Mouse (Mus musculus) neural tube, embryonic 13.5 days (tissue): ENCODE data around the gene Tmem131l. TPM values are rescaled to one million over a fixed set of nuclear protein-coding genes. Genes with fewer than 3 reads are reported as not detected.

Source experiments
- ATAC-seq: fragments of 200-750 bp; cut with Nextera tagmentation; 2 replicates; pipeline ENCODE4 v1.8.0; 2017; ENCODE audit warnings: low read depth, mild to moderate bottlenecking, moderate TSS enrichment, moderate library complexity
- H3K27ac ChIP-seq: fragments of 300-500 bp; sonication (generic); replicated peaks from 2 replicates; pipeline ENCODE4 v1.5.1; 2015; ENCODE audit warnings: moderate library complexity, mild to moderate bottlenecking, inconsistent platforms
- H3K27me3 ChIP-seq: fragments of 300-500 bp; sonication (generic); 2 replicates; pipeline ENCODE4 v1.6.1; 2015; ENCODE audit warnings: mild to moderate bottlenecking, inconsistent platforms
- H3K36me3 ChIP-seq: fragments of 300-500 bp; sonication (generic); 2 replicates; pipeline ENCODE4 v1.6.1; 2015; ENCODE audit warnings: mild to moderate bottlenecking, inconsistent platforms
- H3K4me1 ChIP-seq: fragments of 300-500 bp; sonication (generic); replicated peaks from 2 replicates; pipeline ENCODE4 v1.6.1; 2015; ENCODE audit warnings: inconsistent platforms
- H3K4me2 ChIP-seq: fragments of 300-500 bp; sonication (generic); 2 replicates; pipeline ENCODE4 v1.6.1; 2015; ENCODE audit warnings: inconsistent platforms, mild to moderate bottlenecking, moderate library complexity
- H3K4me3 ChIP-seq: fragments of 300-500 bp; sonication (generic); 2 replicates; pipeline ENCODE4 v1.5.1; 2015; ENCODE audit warnings: mild to moderate bottlenecking, inconsistent platforms
- H3K9ac ChIP-seq: fragments of 300-500 bp; sonication (generic); 2 replicates; pipeline ENCODE4 v1.6.1; 2015; ENCODE audit warnings: moderate library complexity, mild to moderate bottlenecking, inconsistent platforms
- H3K9me3 ChIP-seq: fragments of 300-500 bp; sonication (generic); 2 replicates; pipeline ENCODE4 v1.6.1; 2016; ENCODE audit warnings: inconsistent platforms
- WGBS: fragments of 180-500 bp; shearing (Covaris S2); methylation state at CpG from one replicate; pipeline ENCODE4 v1.1.7; 2015; 5-methylcytosine and 5-hydroxymethylcytosine counted together
- polyA plus RNA-seq: library from polyadenylated mRNA; unstranded; fragments of >200 nt; fragmentation: Nextera tagmentation; extraction: Ambion mirVana; gene quantifications from 2 replicates; pipeline ENCODE4 v1.2.1, GENCODE M21; 2015

Gene Tmem131l
- polyA plus RNA-seq, 1 experiment from 2014 or later, result 75.3 TPM

DNA sequence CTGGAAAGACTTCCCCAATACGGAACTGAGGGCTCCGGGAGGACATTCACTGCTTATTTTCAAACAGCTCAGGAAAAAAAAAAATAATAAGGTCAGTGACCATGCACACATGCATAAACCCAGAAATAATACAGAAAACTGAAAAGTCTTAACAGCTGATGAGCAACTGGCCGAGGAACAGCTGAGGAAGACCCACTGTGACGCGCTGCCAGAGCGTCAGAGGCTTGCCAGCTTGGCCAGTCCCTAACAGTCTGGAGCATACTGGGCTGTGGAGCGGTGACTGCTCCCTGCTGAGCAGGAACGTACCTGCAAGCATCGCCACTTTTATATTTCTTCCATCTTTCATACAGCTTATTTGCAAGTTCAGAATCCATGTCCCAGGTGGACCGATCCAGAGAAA is 105.5 kb downstream of the Tmem131l start:
- H3K9ac ChIP-seq, result no peak overlapping the region
- no peak overlapping the region for H3K27ac ChIP-seq
- peaks cover 89% of the 10 kb centered on the region for H3K36me3 ChIP-seq
- H3K4me2 ChIP-seq, result no peak overlapping the region
- H3K4me3 ChIP-seq, result no peak overlapping the region
- H3K9me3 ChIP-seq, result no peaks in the 10 kb centered on the region
- H3K4me1 ChIP-seq, result 0 out of 2 replicates have a peak, but pooled peaks cover 3% of the 10 kb centered on the region
- ATAC-seq, result no peak
- WGBS, result 91% methylated on average over 10 of the region's 10 CpGs
- no peaks in the 10 kb centered on the region for H3K27me3 ChIP-seq

DNA sequence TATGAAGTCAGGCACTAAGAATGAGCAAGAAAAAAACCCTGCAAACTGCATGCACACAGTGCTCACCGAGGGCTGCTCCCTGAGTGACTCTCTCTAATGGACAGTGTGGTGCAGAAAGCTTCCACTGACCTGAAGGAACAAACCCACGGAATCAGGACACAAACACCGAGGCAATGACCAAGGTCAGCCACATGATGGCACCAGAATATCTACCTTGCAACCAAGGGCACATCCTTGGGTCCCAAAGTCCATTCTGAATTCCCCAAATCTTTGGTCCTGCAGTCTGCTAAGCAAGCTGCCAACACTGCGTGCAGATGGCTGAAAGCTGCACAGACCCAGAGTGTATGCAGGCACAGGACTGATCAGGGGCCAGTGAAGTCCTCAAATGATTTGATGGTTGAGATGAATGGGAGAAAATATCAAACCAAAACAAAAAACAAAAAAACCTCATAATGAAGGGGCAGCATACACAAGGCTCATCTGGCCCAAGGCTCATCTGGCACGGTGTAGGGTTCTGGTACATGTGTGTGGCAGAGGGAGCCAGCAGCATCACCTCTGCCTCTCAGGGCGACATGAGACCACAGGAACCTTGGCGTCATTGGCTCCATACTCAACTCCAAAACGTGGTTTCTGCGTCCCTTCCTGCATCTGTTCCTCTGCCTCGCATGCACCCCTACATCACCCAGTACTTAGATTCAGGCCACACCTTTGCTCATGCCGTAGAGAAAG is 124.0 kb downstream of the Tmem131l start:
- 76% methylated on average over 11 of the region's 11 CpGs for WGBS
- no peak overlapping the region for H3K4me2 ChIP-seq
- peak; percentile 29; the same call in 1 of the 2 replicates for ATAC-seq
- 0 out of 2 replicates have a peak overlapping the region, but pooled peaks have one; percentile 11 for H3K27ac ChIP-seq
- no peaks in the 10 kb centered on the region for H3K9me3 ChIP-seq
- no peak overlapping the region for H3K4me3 ChIP-seq
- no peak overlapping the region for H3K9ac ChIP-seq
- H3K27me3 ChIP-seq, result no peaks in the 10 kb centered on the region
- H3K4me1 ChIP-seq, result no peaks in the 10 kb centered on the region
- peaks cover 91% of the 10 kb centered on the region for H3K36me3 ChIP-seq

- ATAC-seq, result no peak
- Histone ChIP-seq H3K4me3 (no peak overlapping the region), H3K4me2 (no peak overlapping the region), H3K9me3 (no peaks in the 10 kb centered on the region), H3K27ac (no peak overlapping the region), H3K27me3 (no peaks in the 10 kb centered on the region), H3K9ac (no peak overlapping the region), H3K4me1 (no peaks in the 10 kb centered on the region), H3K36me3 (peaks cover 91% of the 10 kb centered on the region)
- WGBS, result 88% methylated on average over 3 of the region's 3 CpGs
Observed at GRCm38 (mm10) chr3:83915102-83915501, 124.9 kb downstream of the Tmem131l start.

- no peak for ATAC-seq
- H3K36me3 ChIP-seq, result peaks cover 86% of the 10 kb centered on the region
- H3K4me1 ChIP-seq, result no peaks in the 10 kb centered on the region
- no peak overlapping the region for H3K27ac ChIP-seq
- no peak overlapping the region for H3K4me3 ChIP-seq
- no peak overlapping the region for H3K9ac ChIP-seq
- WGBS, result 95% methylated on average over 5 of the region's 5 CpGs
- no peaks in the 10 kb centered on the region for H3K9me3 ChIP-seq
- H3K27me3 ChIP-seq, result no peaks in the 10 kb centered on the region
- H3K4me2 ChIP-seq, result no peak overlapping the region
Observed at GRCm38 (mm10) chr3:83910707-83911106, 129.3 kb downstream of the Tmem131l start.

GRCm38 (mm10) chr3:83906185-83906584 is 133.8 kb downstream of the Tmem131l start:
- no peak overlapping the region for H3K4me2 ChIP-seq
- ATAC-seq, result no peak

DNA sequence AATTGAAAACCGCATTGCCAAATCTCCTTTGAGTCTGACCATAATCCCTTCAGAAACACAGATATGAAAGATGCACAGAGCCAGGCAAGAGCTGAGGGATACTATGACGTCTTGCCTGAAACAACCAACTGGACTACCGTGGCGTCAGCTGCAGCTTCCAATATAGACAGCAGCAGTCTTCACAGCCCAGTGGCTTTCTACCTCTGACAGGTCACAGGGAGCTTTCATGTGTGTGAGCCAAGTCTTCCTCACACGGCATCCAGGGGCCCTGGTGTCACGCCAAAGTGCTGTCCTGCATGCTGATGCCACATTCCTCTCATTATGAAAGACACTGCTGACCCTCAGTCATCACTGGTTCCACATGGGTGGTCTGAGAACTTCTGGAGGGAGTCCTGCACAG is 134.8 kb downstream of the Tmem131l start:
- ATAC-seq, result no peak
- H3K36me3 ChIP-seq, result peaks cover 90% of the 10 kb centered on the region
- no peaks in the 10 kb centered on the region for H3K27me3 ChIP-seq

More at GRCm38 (mm10) chr3:83906185-83906584, 133.8 kb downstream of the Tmem131l start:
- Histone ChIP-seq H3K9me3 (no peaks in the 10 kb centered on the region), H3K36me3 (peaks cover 90% of the 10 kb centered on the region), H3K4me3 (no peak overlapping the region), H3K9ac (no peak overlapping the region), H3K27ac (no peak overlapping the region), H3K27me3 (no peaks in the 10 kb centered on the region), H3K4me1 (no peaks in the 10 kb centered on the region)
- 94% methylated on average over 9 of the region's 9 CpGs for WGBS

DNA sequence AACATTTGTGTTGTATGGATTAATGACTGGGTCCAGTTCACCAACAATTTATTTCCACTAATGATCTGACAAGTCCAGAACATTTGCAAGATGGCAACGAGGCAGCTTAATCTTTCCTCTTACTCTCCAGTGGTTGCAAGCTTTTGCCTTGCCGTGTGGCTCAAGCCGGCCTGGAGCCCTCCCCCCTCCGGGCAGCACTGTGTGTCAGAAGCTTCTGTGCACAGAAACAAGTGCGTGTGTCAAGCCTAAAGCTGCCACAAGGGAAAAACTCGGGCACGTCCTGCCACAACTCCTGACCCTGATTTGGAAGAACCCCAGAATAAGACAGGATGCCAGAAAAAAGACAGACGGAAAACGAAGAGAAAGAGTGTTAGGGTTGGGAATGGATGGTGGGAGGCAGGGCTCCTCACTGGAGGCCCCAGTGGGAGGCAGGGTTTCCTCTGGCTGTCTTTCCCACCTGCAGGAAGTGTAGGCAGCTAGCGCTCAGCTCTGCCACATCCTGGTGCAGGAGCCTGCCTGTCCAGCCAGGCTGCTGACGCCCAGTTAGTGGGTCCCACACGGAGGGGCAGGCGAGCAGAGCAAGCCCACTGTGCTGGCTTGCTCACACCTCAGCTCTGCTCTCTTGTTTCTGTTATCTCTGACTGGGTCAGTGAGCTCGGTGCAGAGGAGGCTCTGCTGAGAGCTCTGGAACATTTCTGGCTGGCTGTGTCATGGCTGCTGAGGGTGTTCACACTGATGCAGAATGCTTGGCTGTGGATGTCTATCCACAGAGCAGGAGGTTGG is 135.6 kb downstream of the Tmem131l start:
- 84% methylated on average over 14 of the region's 14 CpGs for WGBS
- Histone ChIP-seq H3K9ac (no peak overlapping the region), H3K4me2 (no peak overlapping the region), H3K9me3 (no peaks in the 10 kb centered on the region), H3K4me1 (no peaks in the 10 kb centered on the region), H3K4me3 (no peak overlapping the region), H3K27ac (no peak overlapping the region), H3K27me3 (no peaks in the 10 kb centered on the region), H3K36me3 (peaks cover 91% of the 10 kb centered on the region)
- ATAC-seq, result no peak

More for the DNA sequence above, 134.8 kb downstream of the Tmem131l start:
- WGBS, result 84% methylated on average over 6 of the region's 6 CpGs
- no peaks in the 10 kb centered on the region for H3K9me3 ChIP-seq
- no peak overlapping the region for H3K27ac ChIP-seq
- H3K4me3 ChIP-seq, result no peak overlapping the region
- no peaks in the 10 kb centered on the region for H3K4me1 ChIP-seq
- H3K9ac ChIP-seq, result no peak overlapping the region
- H3K4me2 ChIP-seq, result no peak overlapping the region

DNA sequence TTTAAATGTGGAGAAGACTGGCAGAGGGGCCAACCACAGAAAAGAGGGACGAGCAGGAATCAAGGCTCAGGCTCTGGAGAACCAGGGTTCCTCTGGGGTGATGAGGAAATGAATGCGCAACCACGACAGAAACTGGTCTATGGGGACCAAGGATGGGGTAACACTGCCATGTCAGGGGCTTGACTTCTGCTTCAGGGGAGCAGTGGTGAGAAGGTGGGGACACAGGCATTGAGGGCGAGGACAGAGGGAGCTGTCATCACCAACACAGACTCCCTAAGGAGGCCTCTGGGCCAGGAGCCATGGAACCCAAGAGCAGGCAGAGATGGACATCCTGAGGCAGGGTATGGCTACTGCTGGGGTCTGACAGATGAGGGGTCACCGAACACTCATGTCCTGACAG is 137.0 kb downstream of the Tmem131l start:
- no peaks in the 10 kb centered on the region for H3K27me3 ChIP-seq
- H3K4me2 ChIP-seq, result no peak overlapping the region
- H3K9me3 ChIP-seq, result no peaks in the 10 kb centered on the region
- H3K9ac ChIP-seq, result no peak overlapping the region
- WGBS, result 92% methylated on average over 5 of the region's 5 CpGs
- H3K4me3 ChIP-seq, result no peak overlapping the region
- no peak overlapping the region for H3K27ac ChIP-seq
- peaks cover 93% of the 10 kb centered on the region for H3K36me3 ChIP-seq
- ATAC-seq, result no peak
- no peaks in the 10 kb centered on the region for H3K4me1 ChIP-seq

DNA sequence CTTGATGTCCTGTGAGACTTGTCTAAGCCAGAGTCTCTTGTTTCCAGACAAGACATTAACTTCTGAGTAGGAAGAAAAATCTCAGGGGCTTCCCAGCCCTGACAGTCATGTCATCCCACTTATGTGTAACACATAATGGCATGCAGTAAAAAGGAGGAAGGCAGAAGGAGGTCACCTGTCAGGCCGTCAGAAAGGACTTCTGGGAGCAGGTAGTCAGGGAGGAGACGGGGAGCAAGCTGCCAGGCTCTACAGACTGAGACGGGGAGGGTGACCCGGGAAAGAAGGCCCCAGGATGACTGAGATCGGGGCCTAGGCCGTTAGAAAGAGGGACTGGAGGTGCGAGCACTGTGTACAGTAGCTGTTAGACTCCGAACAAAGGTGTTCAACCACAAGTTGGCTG is 137.5 kb downstream of the Tmem131l start:
- no peaks in the 10 kb centered on the region for H3K4me1 ChIP-seq
- no peak overlapping the region for H3K4me3 ChIP-seq
- no peaks in the 10 kb centered on the region for H3K27me3 ChIP-seq
- no peak overlapping the region for H3K4me2 ChIP-seq
- H3K27ac ChIP-seq, result no peak overlapping the region
- H3K9ac ChIP-seq, result no peak overlapping the region
- no peaks in the 10 kb centered on the region for H3K9me3 ChIP-seq
- WGBS, result 90% methylated on average over 8 of the region's 8 CpGs
- peaks cover 98% of the 10 kb centered on the region for H3K36me3 ChIP-seq
- ATAC-seq, result no peak

GRCm38 (mm10) chr3:83900756-83901373 is 139.1 kb downstream of the Tmem131l start:
- no peaks in the 10 kb centered on the region for H3K4me1 ChIP-seq
- no peak overlapping the region for H3K27ac ChIP-seq
- ATAC-seq, result no peak
- H3K4me2 ChIP-seq, result no peak overlapping the region
- 89% methylated on average over 12 of the region's 12 CpGs for WGBS
- no peaks in the 10 kb centered on the region for H3K9me3 ChIP-seq
- no peaks in the 10 kb centered on the region for H3K27me3 ChIP-seq
- H3K36me3 ChIP-seq, result peaks cover 100% of the 10 kb centered on the region
- H3K9ac ChIP-seq, result no peak overlapping the region
- H3K4me3 ChIP-seq, result no peak overlapping the region

GRCm38 (mm10) chr3:83899556-83899955 is 140.4 kb downstream of the Tmem131l start:
- no peak overlapping the region for H3K9ac ChIP-seq

GRCm38 (mm10) chr3:83898246-83898645 is 141.7 kb downstream of the Tmem131l start:
- peaks cover 84% of the 10 kb centered on the region for H3K36me3 ChIP-seq
- H3K27ac ChIP-seq, result no peak overlapping the region
- H3K27me3 ChIP-seq, result no peaks in the 10 kb centered on the region
- WGBS, result 96% methylated on average over 9 of the region's 9 CpGs
- no peak overlapping the region for H3K4me3 ChIP-seq
- no peak overlapping the region for H3K4me2 ChIP-seq
- no peaks in the 10 kb centered on the region for H3K4me1 ChIP-seq
- H3K9ac ChIP-seq, result no peak overlapping the region
- no peaks in the 10 kb centered on the region for H3K9me3 ChIP-seq
- no peak for ATAC-seq

More at GRCm38 (mm10) chr3:83899556-83899955, 140.4 kb downstream of the Tmem131l start:
- H3K4me2 ChIP-seq, result no peak overlapping the region
- no peaks in the 10 kb centered on the region for H3K9me3 ChIP-seq
- H3K4me3 ChIP-seq, result no peak overlapping the region
- H3K27me3 ChIP-seq, result no peaks in the 10 kb centered on the region
- H3K27ac ChIP-seq, result no peak overlapping the region
- peaks cover 96% of the 10 kb centered on the region for H3K36me3 ChIP-seq
- 36% methylated on average over 8 of the region's 8 CpGs for WGBS
- H3K4me1 ChIP-seq, result no peaks in the 10 kb centered on the region
- ATAC-seq, result peak; percentile 34
